Mouse (Mus musculus): ENCODE measurements around the gene Rin3.

The Rin3 gene

DNA sequence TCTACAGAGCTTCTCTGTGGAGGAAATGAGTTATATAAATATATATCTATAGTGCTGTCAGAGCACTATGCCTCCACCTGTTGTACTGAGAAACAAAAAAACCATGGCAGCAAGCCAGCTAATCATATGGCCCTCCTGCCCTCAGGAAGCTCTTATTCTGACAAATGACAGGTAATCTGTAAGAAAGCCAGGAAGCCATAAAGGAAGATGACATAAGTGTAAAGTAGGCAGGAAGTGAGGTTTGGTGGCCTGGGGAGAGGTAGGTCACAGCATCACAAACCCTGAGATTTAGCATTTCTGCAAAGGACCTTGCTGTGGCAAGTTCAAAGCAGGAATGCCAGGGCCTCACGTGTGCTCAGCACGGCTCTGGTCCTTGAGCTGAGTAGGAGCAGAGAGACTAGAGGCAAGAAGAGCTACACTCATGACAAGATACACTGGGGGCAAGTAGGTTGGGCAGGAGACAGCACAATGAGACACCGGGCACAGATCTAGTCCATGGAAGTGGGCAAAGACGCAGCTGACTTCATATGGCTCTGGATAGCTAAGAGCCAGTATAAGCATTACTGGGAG lies 88.2 kb downstream of the Rin3 start:
- no peak for DNase-seq (ENCODE audit: low spot score)

DNA sequence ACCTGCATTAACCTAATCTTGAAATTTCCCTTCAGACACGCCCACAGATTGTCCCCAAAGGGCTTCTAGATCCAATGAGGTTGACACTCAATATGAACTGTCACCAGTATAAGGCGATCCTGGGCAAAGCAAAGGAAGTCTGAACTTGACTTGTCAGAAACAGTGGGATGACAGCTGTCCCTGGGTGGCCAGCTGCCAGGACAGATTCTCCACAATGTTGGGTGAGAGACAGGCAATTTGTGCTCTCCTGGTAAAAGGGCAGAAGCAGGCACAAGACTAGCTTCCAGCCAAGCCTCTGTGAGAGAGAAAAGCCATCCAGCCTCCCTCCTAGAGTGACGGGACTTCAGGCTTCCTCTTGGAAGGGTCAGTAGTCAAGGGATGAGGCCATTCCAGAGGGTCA lies 89.5 kb downstream of the Rin3 start:
- DNase-seq (ENCODE audit: low spot score): no peak

DNA sequence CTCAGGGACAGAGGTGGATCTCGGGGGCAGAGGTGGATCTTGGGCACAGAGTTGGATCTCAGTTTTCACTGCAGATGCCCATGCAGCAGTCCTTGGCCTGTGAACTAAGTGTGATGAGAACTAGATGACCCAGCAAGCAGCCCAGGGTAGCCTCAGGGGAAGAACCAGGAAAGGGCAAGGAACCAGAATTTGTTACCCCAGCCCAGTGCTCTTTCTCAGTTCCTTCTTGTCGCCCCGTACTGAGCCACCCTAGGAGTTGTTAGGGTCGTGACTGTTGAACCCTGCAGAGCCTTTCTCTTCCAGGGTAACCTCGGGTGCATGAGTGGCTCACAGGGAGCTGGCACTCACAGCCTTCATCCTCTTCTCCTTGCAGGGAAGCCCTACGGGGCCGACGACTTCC lies 99.3 kb downstream of the Rin3 start:
- no peak for DNase-seq (ENCODE audit: low spot score)

DNA sequence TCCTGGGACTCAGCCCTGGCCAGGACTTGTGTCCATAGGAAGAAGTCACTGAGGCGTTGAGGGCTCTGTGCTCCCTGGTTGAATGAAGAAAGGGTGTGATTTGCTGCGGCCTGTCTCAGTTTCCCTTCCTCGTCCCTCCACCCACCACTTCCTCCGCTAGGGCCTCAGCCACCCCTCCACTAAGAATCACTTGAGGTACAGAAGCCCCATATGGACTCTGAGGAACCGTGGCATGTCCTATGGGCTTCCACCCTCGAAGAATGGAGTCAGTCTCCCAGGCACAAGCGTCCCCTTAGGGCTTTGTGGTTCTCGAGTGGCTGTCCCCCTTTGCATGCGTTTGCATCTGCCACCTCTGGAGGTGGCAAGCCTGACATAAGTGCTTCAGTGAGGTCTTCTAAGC lies 100.4 kb downstream of the Rin3 start:
- DNase-seq (ENCODE audit: low spot score): no peak

DNA sequence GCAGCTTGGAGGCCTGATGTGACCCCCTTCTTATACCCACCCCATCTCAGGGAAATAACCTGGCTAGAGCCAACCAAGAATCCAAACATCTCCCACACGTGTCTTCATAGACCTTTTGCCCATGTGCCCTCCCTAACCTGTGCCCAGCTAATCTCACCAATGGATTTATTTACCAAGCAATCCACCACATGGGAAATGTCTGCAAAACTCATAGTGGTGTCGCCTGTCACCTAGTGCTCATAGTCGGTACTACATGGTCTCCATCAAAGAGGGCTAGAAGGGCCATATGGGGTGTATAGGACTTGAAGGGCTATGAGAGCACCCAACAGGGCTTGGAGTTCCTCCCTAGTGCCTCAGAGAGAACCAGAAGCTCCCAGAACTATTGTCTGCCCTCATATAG lies 102.0 kb downstream of the Rin3 start:
- DNase-seq (ENCODE audit: low spot score): no peak

DNA sequence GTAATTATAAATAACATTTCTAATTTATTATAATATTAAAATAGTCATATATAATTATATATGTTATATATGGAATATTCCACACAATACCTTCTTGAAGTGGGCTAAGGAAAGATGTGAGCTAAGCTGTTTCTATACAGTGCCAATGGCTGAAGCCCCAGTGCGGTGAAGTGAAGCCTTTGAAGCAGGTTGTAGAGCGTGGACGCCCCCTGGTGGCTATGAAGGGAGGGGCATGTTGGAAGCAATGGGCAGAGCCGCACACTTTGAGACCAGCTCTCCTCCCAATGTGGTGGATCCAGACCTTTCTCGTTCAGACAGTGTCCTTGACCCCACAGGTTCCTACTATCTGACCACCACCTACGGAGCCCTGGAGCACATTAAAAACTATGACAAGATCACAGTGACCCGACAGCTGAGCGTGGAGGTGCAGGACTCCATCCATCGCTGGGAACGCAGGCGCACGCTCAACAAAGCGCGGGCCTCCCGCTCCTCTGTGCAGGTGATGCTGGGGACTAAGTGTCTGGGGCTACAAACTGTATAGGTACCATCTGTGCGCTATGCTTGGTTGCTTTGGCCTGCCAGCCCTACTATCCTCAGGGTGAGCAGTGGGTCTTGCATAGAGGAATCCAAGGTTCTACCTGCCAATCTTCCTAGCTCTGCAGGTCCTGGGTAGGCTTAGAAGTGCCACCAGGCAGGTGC lies 104.5 kb downstream of the Rin3 start:
- peak; percentile 71 for DNase-seq (ENCODE audit: low spot score)

DNA sequence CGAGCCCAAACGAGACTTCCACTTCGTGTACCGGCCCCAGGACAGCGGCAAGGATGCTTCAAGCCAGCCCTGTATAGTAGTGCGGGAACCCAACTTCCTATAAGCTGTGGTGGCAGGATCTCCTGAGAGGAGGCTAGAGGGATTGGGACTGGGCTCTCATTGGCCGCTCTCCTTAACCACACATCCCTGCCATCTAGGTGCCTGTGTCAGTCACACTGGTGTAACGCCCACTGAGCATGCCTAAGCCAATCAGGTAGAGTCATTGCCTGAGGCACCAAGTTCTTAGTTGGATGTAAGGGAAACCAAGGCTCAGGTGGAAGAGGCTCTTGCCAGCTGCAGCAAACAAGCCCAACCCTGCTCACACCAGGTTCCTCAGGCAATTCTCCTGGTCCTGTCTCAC lies 107.2 kb downstream of the Rin3 start:
- DNase-seq (ENCODE audit: low spot score): no peak

DNA sequence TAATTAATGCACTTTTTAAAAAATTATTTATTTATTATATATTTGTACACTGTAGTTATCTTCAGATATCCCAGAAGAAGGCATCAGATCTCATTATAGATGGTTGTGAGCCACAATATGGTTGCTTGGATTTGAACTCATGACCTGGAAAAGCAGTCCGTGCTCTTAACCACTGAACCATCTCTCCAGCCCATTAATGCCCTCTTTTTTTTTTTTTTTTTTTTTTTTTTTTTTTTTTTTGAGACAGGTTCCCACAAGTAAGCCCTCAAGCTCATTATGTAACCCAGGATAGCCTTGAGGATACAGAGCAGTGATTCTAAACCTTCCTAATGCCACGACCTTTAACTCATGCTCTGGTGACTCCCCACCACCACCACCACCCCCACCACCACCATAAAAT lies 108.3 kb downstream of the Rin3 start:
- no peak for DNase-seq (ENCODE audit: low spot score)

DNA sequence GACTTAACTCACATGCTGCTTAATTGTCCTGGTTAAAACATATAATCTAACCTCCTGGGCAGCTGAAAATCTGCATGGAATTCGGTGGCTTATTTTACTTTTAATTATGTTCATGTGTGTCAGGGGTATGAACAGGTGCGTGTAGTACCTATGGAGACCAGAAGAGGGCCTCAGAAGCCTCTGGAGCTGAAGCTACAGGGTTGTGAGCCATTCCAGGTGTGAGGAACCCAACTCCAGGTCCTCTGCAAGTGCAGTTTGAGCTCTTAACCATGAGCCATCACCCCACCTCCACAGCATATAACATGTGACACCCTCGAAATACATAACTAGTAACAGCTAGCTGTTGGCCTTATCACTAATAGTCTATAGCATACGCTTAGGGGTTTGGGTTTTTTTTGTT lies 109.1 kb downstream of the Rin3 start:
- DNase-seq (ENCODE audit: low spot score): no peak

DNA sequence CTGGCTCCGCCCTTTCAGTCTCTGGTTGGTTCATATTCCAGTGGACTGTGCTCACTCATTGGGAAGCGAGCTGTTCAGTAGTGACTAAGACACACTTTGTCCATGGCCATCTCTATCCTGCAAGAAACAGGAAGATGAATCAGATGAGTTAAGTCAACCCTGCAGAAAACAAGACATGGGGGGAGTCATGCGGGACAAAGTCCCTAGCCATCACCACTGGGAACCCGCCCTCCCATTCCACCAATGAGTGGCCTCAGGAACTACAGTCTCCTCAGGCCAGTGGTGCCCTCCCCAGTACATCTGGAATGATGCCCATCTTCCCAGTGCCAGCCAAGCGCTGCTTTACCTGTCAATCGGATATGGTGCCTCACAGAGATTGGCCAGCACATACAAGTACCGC lies 111.6 kb downstream of the Rin3 start:
- DNase-seq (ENCODE audit: low spot score): no peak

DNA sequence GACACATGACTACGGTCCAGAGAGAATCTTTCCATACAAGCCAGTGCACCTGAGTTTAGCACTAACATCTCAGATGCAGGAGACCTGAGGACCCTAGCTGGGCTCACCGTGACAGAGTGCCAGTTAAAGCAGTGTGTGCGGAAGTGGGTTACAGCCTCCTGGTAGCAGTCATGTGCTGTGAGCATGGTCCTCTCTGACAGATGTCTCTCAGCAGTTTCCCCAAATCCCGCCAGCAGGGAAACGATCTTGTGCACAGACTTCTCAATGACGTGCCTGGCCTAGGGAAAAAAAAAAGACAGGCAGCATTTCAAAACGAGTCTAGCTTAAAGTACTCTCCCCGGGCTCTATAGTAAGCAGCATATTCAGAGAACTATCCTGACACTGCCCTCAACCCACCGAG lies 112.7 kb downstream of the Rin3 start:
- DNase-seq (ENCODE audit: low spot score): no peak

DNA sequence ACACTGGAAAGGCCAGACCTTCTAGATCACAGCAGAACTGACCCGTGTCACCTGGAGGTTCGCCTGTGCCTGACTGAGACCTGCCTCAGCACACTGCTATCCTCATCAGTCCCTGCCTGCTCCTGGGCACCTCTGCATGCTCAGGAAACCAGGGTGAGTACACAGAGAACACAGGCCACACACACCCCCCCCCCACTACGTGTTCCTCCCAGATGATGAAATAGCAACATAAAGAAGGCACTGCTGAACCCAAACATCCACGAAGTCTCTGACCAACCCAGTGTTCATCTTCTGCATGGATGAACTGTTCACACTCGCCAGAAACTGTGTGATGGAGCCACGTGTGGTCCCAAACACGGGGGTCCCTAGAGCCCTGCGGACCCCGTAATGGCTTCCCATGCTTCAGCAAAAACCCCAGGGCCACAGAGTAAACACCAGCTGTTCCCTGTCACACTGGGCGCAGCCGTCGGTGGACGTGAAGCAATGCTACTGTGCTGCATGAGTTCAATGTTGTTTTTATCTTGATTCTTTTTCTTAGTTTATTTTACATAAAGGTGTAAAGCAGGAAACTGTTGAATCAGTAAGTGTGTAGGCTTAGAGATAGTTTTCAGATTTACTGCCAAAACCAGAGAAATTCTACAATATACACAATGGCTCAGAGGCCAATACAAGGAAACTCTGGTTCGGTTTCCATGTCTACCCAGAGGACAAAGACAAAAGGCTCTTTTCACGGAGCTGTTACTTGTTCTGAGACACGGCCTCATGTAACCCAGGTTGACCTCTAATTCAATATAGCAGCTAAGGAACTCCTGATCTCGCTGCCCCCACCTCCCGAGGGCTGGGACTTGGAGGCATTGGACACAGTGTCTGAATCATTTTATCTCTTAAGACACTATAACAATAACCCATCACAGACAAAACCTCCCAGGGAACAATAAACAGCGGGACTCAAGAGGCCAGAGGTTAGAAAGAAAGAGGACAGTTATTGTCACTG lies 113.4 kb downstream of the Rin3 start:
- DNase-seq (ENCODE audit: low spot score): no peak

DNA sequence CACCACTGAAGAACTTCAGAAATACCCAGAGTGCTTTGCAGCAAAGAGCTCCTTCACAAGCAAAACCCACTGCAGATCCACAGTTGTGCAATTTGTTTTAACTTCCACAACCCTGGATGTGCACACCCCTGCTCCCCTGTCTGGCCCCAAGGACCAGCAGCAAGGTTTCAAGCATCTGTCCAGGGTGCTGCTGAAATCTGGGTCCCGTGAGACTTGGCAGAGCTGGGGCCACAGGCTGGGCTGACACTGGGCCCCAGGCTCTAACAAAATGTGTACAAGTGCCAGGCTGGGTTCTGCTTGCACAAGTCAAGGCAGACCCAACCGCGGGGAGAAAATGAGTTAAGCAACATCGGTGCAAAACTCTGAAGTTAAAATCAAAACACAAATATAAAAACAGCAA lies 115.7 kb downstream of the Rin3 start:
- DNase-seq (ENCODE audit: low spot score): no peak

DNA sequence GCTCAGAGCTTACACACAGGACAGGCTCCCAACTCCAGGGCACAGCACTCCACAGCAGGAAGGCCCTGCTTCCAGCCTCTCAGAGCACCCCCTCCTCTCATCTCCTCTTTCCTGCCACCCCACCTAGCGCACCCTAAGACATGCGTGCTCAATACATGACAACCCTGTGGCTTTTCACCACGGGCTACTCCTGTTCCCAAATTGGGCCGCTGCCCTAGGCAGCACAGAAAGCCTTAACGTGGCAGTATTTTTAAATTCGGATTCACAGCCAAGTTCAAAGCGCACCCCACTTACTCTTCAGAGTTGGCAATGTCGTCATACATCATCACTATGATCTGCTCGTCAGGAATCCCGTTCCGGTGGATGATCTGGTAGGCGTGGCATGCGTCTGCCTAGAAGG lies 130.3 kb downstream of the Rin3 start:
- DNase-seq (ENCODE audit: low spot score): no peak

DNA sequence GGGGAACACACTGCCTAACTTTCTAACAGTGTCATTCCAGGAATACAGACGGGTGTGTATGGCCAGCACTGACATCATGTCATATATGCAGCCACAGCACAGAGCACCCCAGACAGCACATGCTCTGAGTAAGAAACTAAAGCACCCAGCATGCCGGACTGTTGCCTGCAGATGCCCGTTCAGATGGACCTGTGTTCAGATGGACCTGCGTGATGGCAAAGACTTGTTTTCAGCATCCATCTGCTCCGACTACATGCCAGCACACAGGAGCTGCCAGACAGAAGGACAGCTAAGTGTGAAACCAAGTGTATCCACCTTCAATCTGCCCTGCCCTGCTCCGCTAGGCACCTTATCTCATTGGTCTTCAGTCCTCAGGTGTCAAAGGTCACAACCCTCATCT lies 131.8 kb downstream of the Rin3 start:
- DNase-seq (ENCODE audit: low spot score): no peak

DNA sequence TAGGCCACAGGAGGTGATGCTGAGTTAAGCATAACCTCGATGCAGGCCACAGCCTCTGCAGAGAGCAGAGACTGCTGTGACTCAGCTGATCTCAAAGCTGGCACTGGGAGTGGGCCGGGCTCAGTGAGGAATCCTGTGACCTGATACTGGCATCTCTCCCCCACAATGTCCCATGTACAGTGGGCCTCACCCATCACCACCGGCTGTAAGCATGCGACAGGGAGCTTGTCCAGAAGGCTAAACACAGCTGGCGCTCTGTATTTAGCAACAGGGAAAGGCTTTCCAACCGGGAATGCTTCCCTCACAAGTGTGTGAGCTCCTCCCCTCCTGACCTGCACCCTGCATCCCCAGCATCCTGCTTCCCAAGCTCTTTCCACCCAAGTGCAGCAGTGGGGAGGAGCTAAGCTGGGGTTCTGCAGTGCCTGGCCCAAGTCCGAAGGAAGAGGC lies 133.6 kb downstream of the Rin3 start:
- peak; percentile 48 for DNase-seq (ENCODE audit: low spot score)

DNA sequence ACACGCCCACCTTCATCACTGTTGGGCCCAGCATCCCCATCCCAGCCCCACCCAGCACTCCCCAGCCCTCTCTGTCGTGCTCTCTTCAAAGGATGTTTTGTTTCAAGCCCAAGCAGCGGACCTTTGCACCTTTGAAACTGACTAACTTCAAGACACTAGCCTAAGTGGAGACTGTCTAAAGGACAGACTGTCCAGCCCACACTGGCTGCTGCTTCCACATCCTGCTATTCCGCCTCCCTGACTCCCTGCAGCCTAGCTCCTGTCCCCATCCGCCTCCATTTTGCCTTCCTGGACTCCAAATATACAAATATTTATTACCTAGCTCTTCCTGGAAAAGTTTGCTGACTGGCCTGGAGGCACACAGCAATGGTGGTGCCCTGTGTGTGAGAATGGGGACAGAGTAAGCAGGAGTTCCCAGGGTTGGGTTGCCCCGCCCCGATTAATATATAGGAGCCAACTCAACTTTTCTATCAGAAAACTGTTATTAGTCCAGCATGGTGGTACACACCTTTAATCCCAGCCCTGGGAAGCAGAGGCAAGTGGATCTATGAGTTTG lies 134.2 kb downstream of the Rin3 start:
- no peak for DNase-seq (ENCODE audit: low spot score)

DNA sequence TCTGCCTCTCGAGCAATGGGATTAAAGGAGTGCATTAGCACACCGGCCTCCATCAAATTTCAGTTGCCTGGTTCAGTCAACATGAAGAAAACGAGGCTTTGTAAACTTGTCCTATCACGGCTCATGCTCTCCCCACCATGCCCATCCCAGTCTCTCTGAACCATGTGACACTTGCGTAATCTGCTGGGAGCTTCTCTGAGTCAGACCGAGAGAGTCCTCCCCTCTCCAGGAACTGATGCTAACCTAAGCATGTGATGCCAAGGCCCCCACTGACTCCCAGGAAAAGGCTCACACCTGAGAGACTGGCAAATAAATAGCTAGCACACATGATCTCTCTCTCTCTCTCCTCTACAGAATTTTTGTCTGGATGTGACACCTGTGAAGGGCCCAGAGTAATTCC lies 134.9 kb downstream of the Rin3 start:
- no peak for DNase-seq (ENCODE audit: low spot score)

DNA sequence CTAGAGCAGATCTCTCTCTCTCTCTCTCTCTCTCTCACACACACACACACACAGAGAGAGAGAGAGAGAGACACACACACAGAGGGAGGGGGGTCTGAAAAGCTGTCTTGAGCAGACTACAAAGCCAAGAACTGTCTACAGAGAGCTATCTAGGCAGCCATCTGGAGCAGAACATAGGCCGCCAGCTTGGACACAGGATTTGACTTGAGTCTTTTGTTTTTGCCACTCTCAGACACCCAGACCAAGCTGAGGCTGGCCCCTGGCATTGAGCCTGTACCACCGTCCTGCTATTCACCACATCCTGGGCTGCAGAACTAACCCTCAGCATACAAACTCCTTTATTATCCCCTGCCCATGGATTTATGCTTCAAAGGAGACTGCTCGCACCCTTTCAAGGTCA lies 136.7 kb downstream of the Rin3 start:
- peak; percentile 37 for DNase-seq (ENCODE audit: low spot score)

DNA sequence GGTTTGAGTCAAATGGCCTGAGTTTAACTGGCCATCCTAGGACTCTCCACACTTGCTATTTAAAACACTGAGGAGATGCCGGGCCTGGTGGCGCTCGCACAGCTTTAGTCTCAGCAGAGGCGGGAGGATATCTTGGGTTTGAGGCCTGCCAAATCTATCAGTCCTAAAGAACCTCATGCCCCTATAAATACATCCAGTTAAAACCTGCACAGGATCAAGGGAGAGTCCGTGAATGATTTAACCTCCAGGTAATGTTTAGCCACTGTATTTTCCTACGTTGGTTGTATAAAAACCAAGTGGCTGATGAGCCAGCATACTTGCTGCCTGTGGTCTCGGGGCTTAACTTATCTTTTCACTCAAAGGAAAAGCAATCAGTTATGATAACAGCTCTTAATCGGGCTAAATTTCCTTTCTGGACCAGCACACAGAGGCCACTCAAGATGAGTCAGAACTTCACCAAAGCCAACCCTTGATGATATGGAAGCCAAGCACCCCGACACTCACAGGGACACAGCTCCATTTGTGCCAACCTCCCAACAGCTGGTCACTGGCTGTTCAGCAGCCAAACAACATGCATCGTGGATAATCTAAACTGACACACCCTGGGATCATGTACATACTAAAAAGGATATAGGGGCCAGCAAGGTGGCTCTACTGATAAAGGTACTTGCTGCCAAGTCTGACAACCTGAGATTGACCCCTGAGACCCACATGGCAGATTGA lies 137.5 kb downstream of the Rin3 start:
- no peak for DNase-seq (ENCODE audit: low spot score)

DNA sequence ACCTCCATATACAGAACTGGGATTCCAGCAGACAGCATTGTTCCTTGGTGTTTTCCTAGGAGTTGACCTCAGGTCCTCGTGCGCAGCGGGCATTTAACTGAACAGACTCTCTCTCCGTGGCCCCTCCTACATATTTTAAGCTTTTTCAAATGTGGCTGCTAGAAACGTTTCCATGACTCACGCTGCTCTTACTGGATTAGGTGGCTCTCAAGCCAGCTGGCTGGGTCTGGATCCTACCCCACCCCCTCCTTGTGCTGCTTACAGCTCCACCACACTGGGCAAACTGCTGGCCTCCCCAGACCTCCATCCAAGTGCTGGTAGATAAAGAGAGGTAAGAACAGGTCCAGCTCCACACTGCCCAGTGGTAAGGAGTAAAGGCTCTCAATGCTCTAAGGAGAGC lies 139.2 kb downstream of the Rin3 start:
- no peak for DNase-seq (ENCODE audit: low spot score)

Measured in left cerebral cortex, adult 11 months (tissue).